Mouse (Mus musculus) myocyte (in vitro differentiated cells): ENCODE measurements around the gene Ccnb3.

Source experiments
- E2F4 ChIP-seq: IDR thresholded peaks from one replicate; pipeline ENCODE4 v1.6.1; 2011; ENCODE audit warnings: mild to moderate bottlenecking, control low read depth, moderate library complexity; ENCODE audit not compliant: insufficient read depth
- MAX ChIP-seq: IDR thresholded peaks from one replicate; pipeline ENCODE4 v1.6.1; 2011; ENCODE audit warnings: low read depth, mild to moderate bottlenecking, control low read depth
- POLR2A ChIP-seq: IDR thresholded peaks from one replicate; pipeline ENCODE4 v1.6.1; 2011; ENCODE audit warnings: low read depth, mild to moderate bottlenecking, control low read depth, moderate library complexity; ENCODE audit not compliant: insufficient read length
- POLR2AphosphoS2 ChIP-seq: IDR thresholded peaks from one replicate; pipeline ENCODE4 v1.6.1; 2011; ENCODE audit warnings: low read depth, control low read depth; ENCODE audit not compliant: insufficient read length
- REST ChIP-seq: IDR thresholded peaks from one replicate; pipeline ENCODE4 v1.6.1; 2011; ENCODE audit warnings: mild to moderate bottlenecking, control low read depth, moderate library complexity; ENCODE audit not compliant: insufficient read depth, insufficient read length
- SRF ChIP-seq: IDR thresholded peaks from one replicate; pipeline ENCODE4 v1.6.1; 2011; ENCODE audit warnings: low read depth; ENCODE audit not compliant: control insufficient read depth, insufficient read length
- TCF12 ChIP-seq: IDR thresholded peaks from one replicate; pipeline ENCODE4 v1.6.1; 2011; ENCODE audit warnings: mild to moderate bottlenecking, control low read depth; ENCODE audit not compliant: poor library complexity, insufficient read depth, severe bottlenecking
- TCF3 ChIP-seq: IDR thresholded peaks from one replicate; pipeline ENCODE4 v1.6.1; 2011; ENCODE audit warnings: low read depth, control low read depth; ENCODE audit not compliant: insufficient read length
- USF1 ChIP-seq: IDR thresholded peaks from one replicate; pipeline ENCODE4 v1.6.1; 2011; ENCODE audit warnings: low read depth, mild to moderate bottlenecking, control low read depth, moderate library complexity

DNA sequence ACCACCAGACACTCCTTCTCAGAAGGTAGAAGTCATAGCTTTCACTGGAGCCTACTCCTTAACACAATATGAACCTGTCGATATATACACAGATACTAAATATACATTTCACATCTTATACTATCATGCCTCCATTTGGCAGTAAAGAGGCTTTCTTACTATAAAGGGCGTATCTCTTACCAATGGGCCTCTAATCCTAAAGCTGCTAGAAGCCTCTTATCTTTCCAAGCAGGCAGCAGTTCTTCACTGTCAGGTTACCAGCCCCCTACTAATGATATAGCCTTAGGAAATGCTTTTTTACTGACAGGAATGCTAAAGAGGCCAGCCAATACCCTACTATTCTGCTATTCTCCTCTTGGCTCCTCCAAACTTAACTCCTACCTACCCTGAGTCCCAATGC lies 16.2 kb upstream of the Ccnb3 start:
- TF ChIP-seq TCF12 (no peak), POLR2A (no peak), REST (no peak), USF1 (no peak), SRF (no peak), TCF3 (no peak), E2F4 (no peak), MAX (no peak), POLR2AphosphoS2 (no peak)
